Mouse (Mus musculus) limb, embryonic 14.5 days (tissue): Measurements from ENCODE around the gene Clec2e. TPM values are rescaled to one million over a fixed set of nuclear protein-coding genes. Genes with fewer than 3 reads are reported as not detected.

Experiments used
- ATAC-seq: fragments of 200-750 bp; cut with Nextera tagmentation; 2 replicates; pipeline ENCODE4 v1.8.0; 2017; ENCODE audit warnings: low read depth, moderate number of reproducible peaks, moderate TSS enrichment; ENCODE audit not compliant: low FRiP score
- DNase-seq: peaks from one replicate; pipeline ENCODE4 v3.0.0-alpha.2; 2015; ENCODE audit warnings: low spot score
- H3K27ac ChIP-seq: fragments of 300-500 bp; sonication (generic); replicated peaks from 2 replicates; pipeline ENCODE4 v1.5.1; 2014; ENCODE audit warnings: low read depth, mild to moderate bottlenecking, low read length, moderate library complexity, mixed read lengths
- H3K27me3 ChIP-seq: fragments of 300-500 bp; sonication (generic); 2 replicates; pipeline ENCODE4 v1.6.1; 2014; ENCODE audit warnings: low read length, mixed read lengths; ENCODE audit not compliant: control insufficient read depth, insufficient read depth
- H3K36me3 ChIP-seq: fragments of 300-500 bp; sonication (generic); 2 replicates; pipeline ENCODE4 v1.6.1; 2014; ENCODE audit warnings: mild to moderate bottlenecking, low read length, moderate library complexity, mixed read lengths; ENCODE audit not compliant: control insufficient read depth, insufficient read depth
- H3K4me1 ChIP-seq: fragments of 300-500 bp; sonication (generic); 2 replicates; pipeline ENCODE4 v1.6.1; 2014; ENCODE audit warnings: antibody characterized with exemption, low read length, mixed read lengths; ENCODE audit not compliant: control insufficient read depth, insufficient read depth
- H3K4me2 ChIP-seq: fragments of 300-500 bp; sonication (generic); replicated peaks from 2 replicates; pipeline ENCODE4 v1.6.1; 2014; ENCODE audit warnings: low read depth, mild to moderate bottlenecking, low read length, moderate library complexity; ENCODE audit not compliant: severe bottlenecking
- H3K4me3 ChIP-seq: fragments of 300-500 bp; sonication (generic); replicated peaks from 2 replicates; pipeline ENCODE4 v1.5.1; 2014; ENCODE audit warnings: low read length
- H3K9ac ChIP-seq: fragments of 300-500 bp; sonication (generic); 2 replicates; pipeline ENCODE4 v1.6.1; 2014; ENCODE audit warnings: mild to moderate bottlenecking, low read depth, low read length, moderate library complexity; ENCODE audit not compliant: severe bottlenecking
- H3K9me3 ChIP-seq: fragments of 300-500 bp; sonication (generic); 2 replicates; pipeline ENCODE4 v1.6.1; 2016; ENCODE audit warnings: low read length; ENCODE audit not compliant: control insufficient read depth
- POLR2A ChIP-seq: fragments of 200-500 bp; IDR thresholded peaks from 2 replicates; pipeline ENCODE4 v1.8.0; 2012; ENCODE audit warnings: inconsistent platforms, mild to moderate bottlenecking, moderate library complexity, borderline replicate concordance; ENCODE audit not compliant: insufficient read depth, insufficient read length; ENCODE audit errors: extremely low read depth
- WGBS: fragments of 180-500 bp; shearing (Covaris S2); extraction: QIAGEN DNeasy Blood & Tissue Kit; methylation state at CpG from one replicate; pipeline ENCODE4 v1.1.7; 2014; 5-methylcytosine and 5-hydroxymethylcytosine counted together
- polyA plus RNA-seq, 2 experiments: library from polyadenylated mRNA; depleted of rRNA in 1 of 2; stranded (reverse) in 1 of 2; unstranded in 1 of 2; fragments of >200 nt; fragmentation: Nextera tagmentation in 1 of 2; extraction: Ambion mirVana in 1 of 2; gene quantifications; 2 replicates each; pipeline versions ENCODE4 v1.2.1 to v1.2.3; 2012 to 2014

Gene Clec2e
- polyA plus RNA-seq, 2 experiments = 0.06 TPM; not detected in 1

- Histone ChIP-seq H3K36me3 (no peaks in the 10 kb centered on the region), H3K27me3 (no peaks in the 10 kb centered on the region), H3K4me3 (no peak overlapping the region), H3K9ac (no peak overlapping the region), H3K27ac (no peak overlapping the region), H3K4me2 (no peak overlapping the region), H3K4me1 (no peaks in the 10 kb centered on the region), H3K9me3 (no peaks in the 10 kb centered on the region)
- TF ChIP-seq POLR2A = no peak
- WGBS = 86% methylated on average over 6 of the region's 6 CpGs
- DNase-seq = no peak
- no peak for ATAC-seq
Observed at GRCm38 (mm10) chr6:129085098-129085497, 15.6 kb downstream of the Clec2e start.

- TF ChIP-seq POLR2A = no peak
- H3K9ac ChIP-seq = no peak overlapping the region
- no peak overlapping the region for H3K4me2 ChIP-seq
- no peaks in the 10 kb centered on the region for H3K9me3 ChIP-seq
- no peaks in the 10 kb centered on the region for H3K27me3 ChIP-seq
- no peak overlapping the region for H3K27ac ChIP-seq
- no peaks in the 10 kb centered on the region for H3K36me3 ChIP-seq
- WGBS = 62% methylated on average over 1 of the region's 1 CpGs
- no peak overlapping the region for H3K4me3 ChIP-seq
- no peaks in the 10 kb centered on the region for H3K4me1 ChIP-seq
- DNase-seq = peak; percentile 43
- ATAC-seq = peak; percentile 57
Observed at GRCm38 (mm10) chr6:129066986-129067385, 33.7 kb downstream of the Clec2e start.

GRCm38 (mm10) chr6:129066530-129066929 is 34.2 kb downstream of the Clec2e start:
- no peak for ATAC-seq

GRCm38 (mm10) chr6:129065857-129066256 is 34.9 kb downstream of the Clec2e start:
- Histone ChIP-seq H3K27me3 (no peaks in the 10 kb centered on the region), H3K9ac (no peak overlapping the region), H3K9me3 (no peaks in the 10 kb centered on the region), H3K4me3 (no peak overlapping the region), H3K36me3 (no peaks in the 10 kb centered on the region), H3K4me1 (no peaks in the 10 kb centered on the region), H3K27ac (no peak overlapping the region), H3K4me2 (no peak overlapping the region)
- WGBS = 79% methylated on average over 3 of the region's 3 CpGs
- DNase-seq (no peak), ATAC-seq (no peak)
- TF ChIP-seq POLR2A = no peak

More at GRCm38 (mm10) chr6:129066530-129066929, 34.2 kb downstream of the Clec2e start:
- H3K9me3 ChIP-seq = no peaks in the 10 kb centered on the region
- H3K27me3 ChIP-seq = no peaks in the 10 kb centered on the region
- no peak for DNase-seq
- H3K9ac ChIP-seq = no peak overlapping the region
- no peak overlapping the region for H3K4me2 ChIP-seq
- no peak for TF ChIP-seq POLR2A
- no peak overlapping the region for H3K27ac ChIP-seq
- H3K4me1 ChIP-seq = no peaks in the 10 kb centered on the region
- H3K4me3 ChIP-seq = no peak overlapping the region
- no peaks in the 10 kb centered on the region for H3K36me3 ChIP-seq

GRCm38 (mm10) chr6:129065407-129065806 is 35.3 kb downstream of the Clec2e start:
- WGBS = 72% methylated on average over 3 of the region's 3 CpGs
- Histone ChIP-seq H3K27ac (no peak overlapping the region), H3K9me3 (no peaks in the 10 kb centered on the region), H3K27me3 (no peaks in the 10 kb centered on the region), H3K4me2 (no peak overlapping the region), H3K36me3 (no peaks in the 10 kb centered on the region), H3K4me3 (no peak overlapping the region), H3K9ac (no peak overlapping the region), H3K4me1 (no peaks in the 10 kb centered on the region)
- no peak for ATAC-seq
- no peak for DNase-seq
- TF ChIP-seq POLR2A = no peak

- DNase-seq (no peak), ATAC-seq (no peak)
- Histone ChIP-seq H3K27ac (no peak overlapping the region), H3K4me3 (no peak overlapping the region), H3K9me3 (no peaks in the 10 kb centered on the region), H3K9ac (no peak overlapping the region), H3K36me3 (no peaks in the 10 kb centered on the region), H3K4me2 (no peak overlapping the region), H3K4me1 (no peaks in the 10 kb centered on the region), H3K27me3 (no peaks in the 10 kb centered on the region)
- TF ChIP-seq POLR2A = no peak
Observed at GRCm38 (mm10) chr6:129058013-129058412, 42.7 kb downstream of the Clec2e start.
